Mouse (Mus musculus): Measurements from ENCODE around the gene Tcf19.

GRCm38 (mm10) chr17:35514756-35515155 is 1.9 kb downstream of the Tcf19 start:
- no peak for TF ChIP-seq BHLHE40 (IDR thresholded peaks at IDR 0.05; ENCODE audit: low read depth, low read length)
- no peak for TF ChIP-seq MAFK (IDR thresholded peaks at IDR 0.05; ENCODE audit: insufficient replicate concordance, low read length)
- TF ChIP-seq MAZ (IDR thresholded peaks at IDR 0.05; ENCODE audit: low read depth, low read length): no peak
- no peak for TF ChIP-seq POLR2A (IDR thresholded peaks at IDR 0.05; ENCODE audit: low read depth, low read length)

All from CH12.LX (cell line).